Mouse (Mus musculus): ENCODE measurements around the gene Pramef25.
"Not testable (repeated sequence)": the region's sequence is repeated elsewhere in the genome, so short reads cannot be mapped to it uniquely, and the experiment has no call there.

The Pramef25 gene

DNA sequence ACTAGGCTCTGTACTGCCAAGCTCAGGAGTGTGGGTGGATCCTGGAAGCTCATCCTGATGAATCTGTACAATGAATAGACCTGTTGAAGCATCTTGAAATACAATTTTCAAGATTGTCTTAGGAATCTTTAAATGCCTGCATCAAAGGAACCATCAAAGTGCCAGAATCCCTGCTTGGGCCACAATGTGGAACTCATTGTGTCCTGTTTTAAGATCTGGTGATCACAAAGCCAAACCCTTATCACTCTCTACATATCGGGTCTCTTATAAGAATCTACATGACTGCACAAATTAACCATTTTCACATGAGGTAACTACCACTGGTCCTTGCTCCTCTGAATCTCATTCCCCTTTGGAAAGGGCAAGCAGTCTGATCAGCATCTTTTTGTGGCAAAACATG, at the start of gene Pramef25:
Gene Pramef25 (minus strand): TSS at position 101 of the 400 bp plus-strand sequence.
- not testable (repeated sequence) for DNase-seq (ENCODE audit: extremely low spot score)

GRCm38 (mm10) chr4:143994269-143994668, 43.5 kb upstream of the Pramef25 start, which contains the start of gene Pramef17:
Gene Pramef17 (minus strand): TSS chr4:143994369.
- DNase-seq (ENCODE audit: extremely low spot score) = not testable (repeated sequence)

- DNase-seq (ENCODE audit: extremely low spot score) = not testable (repeated sequence)
These were observed 37.3 kb upstream of the Pramef25 start for GRCm38 (mm10) chr4:143988126-143988525.

GRCm38 (mm10) chr4:143987475-143987941, 36.7 kb upstream of the Pramef25 start:
- not testable (repeated sequence) for DNase-seq (ENCODE audit: extremely low spot score)

DNA sequence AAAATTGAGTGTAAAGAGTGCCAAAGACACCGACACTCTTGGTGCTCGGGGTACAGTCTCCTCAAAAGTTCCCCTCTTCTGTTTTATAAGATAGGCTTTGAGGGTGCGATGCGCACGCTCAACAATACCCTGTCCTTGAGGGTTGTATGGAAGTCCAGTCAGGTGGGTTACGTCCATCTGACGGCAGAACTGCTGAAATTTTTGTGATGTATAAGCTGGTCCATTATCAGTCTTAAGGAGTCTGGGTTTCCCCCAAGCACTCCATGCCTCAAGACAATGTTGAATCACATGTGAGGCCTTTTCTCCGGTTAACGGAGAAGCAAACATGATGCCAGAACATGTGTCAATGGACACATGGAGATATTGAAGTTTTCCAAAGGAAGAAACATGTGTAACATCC, 34.9 kb upstream of the Pramef25 start:
- not testable (repeated sequence) for DNase-seq (ENCODE audit: extremely low spot score)

DNA sequence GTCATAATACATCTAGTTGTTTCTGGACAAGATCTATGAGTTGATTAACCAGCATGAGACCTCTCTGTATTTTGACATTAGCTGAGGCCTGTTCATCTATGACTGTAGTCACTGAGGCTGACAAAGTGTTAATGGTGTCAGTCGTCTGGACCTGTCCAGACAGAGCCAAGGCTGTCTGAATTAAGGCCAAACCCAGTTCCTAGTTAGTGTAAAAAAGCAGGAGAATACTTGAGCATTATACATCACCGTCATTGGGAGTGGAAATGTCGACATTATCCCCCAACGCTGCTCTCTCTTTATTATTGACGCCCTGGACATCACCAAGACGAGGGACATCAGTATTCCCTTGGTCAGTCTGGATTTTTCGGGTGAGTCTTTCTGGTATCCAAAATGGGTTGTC, 34.3 kb upstream of the Pramef25 start:
- DNase-seq (ENCODE audit: extremely low spot score) = not testable (repeated sequence)

DNA sequence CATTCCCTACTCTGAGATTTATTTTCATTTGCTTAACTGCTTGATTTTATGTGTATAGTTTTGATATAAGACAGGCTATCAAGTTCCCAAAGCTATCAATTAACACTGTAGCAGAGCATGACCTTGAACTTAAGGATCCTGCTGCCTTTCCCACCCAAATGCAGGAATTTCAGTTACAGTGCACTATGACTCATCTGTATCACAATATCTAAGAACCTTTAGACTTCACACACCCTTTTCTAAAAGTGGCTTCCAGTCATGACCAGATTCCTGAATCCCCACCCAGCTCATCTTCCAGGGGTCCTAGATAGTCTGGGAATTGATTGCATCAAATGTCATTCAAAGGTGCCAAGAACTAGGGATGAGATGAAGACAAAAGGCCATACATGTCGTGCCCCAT, 32.6 kb upstream of the Pramef25 start:
- DNase-seq (ENCODE audit: extremely low spot score) = not testable (repeated sequence)

- not testable (repeated sequence) for DNase-seq (ENCODE audit: extremely low spot score)
These were observed 16.0 kb upstream of the Pramef25 start, which contains the start of gene Gm13101 for GRCm38 (mm10) chr4:143966850-143967249. Gene Gm13101 (minus strand): TSS chr4:143966950.

- DNase-seq (ENCODE audit: extremely low spot score) = not testable (repeated sequence)
These were observed 50.5 kb downstream of the Pramef25 start, which contains the start of gene Pramef6 for GRCm38 (mm10) chr4:143900280-143900679. Gene Pramef6 (minus strand): TSS chr4:143900380.
